Mouse (Mus musculus) megakaryocyte, embryonic 14.5 days (primary cell): ENCODE measurements around the gene Art4.

Experiments used
- FLI1 ChIP-seq: IDR thresholded peaks from 2 replicates; pipeline ENCODE4 v1.6.1; 2012; ENCODE audit warnings: low read length, inconsistent platforms, mixed read lengths
- GATA1 ChIP-seq: IDR thresholded peaks from 3 replicates; pipeline ENCODE4 v1.6.1; 2012; ENCODE audit warnings: mixed read lengths, low read length, inconsistent platforms, borderline replicate concordance

DNA sequence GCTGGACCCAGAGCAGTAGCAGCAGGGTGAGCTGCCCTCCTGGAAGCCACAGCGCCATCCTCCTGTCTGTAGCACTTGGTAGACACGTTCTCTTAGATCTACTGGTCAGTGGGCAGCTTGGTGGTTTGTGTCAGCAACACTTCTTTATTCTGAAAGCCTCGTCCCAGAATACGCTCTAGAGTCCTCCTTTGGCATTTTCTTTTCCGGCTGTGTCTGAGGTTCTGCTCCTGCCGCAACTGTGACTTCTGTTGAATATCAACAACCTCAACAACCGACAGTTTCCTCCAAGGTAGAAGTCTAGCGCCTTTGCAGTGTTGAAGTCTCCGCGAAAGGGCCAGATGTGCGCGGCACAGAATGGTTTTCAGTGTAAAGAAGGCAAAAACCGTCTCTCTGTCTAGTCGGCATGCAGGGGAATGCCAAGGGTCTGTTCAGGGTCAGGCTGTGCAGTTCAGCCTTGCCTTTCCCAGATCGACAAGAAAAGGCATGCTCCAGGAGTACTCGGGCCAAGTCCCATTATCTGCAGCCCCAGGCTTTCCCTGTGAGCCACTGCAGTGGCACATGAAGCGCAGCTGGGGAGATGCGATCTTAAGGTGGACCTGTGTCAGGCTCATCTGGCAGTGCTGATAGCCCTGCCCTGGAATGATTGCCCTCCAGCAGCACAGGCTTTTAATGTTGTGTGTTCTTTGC, at the start of gene Art4:
- no peak for TF ChIP-seq GATA1
- TF ChIP-seq FLI1 = no peak
